28 mouse cellular contexts compared by ENCODE assay signal in the genomic region with DNA sequence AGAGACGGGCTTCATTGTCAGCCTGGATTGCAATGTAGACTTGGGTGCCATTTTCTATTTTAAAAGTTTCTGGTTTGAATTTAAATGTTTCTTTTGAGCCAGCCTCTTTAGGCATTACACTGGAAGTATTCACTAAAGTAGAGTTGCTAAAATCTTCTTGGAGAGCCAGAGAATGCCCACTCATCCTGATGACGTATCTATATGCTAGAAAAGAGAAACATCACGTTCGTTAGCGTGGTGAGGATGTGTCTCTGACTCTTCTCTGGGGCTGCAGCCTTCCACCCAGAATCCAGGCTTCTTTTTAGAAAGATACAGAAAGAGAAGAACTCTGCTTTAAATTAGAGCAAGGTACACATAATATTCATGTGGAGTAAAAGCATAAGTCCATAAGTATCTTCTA. TPM values are rescaled to one million over a fixed set of nuclear protein-coding genes. Genes with fewer than 3 reads are reported as not detected.
DNase-seq lines count a peak whose midpoint lies in the region; ATAC-seq and TF ChIP-seq lines count a peak whose summit lies in the region.
"Had no signal": no experiment of that assay in that cellular context is flagged by ENCODE, and none has a peak within 500 bp of the region (broad histone marks: within the 10 kb centered on the region; RNA-seq: fewer than 3 reads in every experiment).

No protein-coding gene starts in this region.

- no peak for TF ChIP-seq EP300 in CH12.LX (IDR thresholded peaks at IDR 0.05; ENCODE audit: low read length)

- dilution Hi-C loops in CH12.LX (cut with MboI; ENCODE audit: extremely low pct_ligation_motif_present, extremely low pct_unique_long_range_greater_than_20kb, low sequenced_read_pairs) = no loop called here

- no peak overlapping the region for H3K4me3 ChIP-seq in CH12.LX (replicated peaks in 1 of 3; ENCODE audit: low read depth in 2 of 3, low read length in 2 of 3, poor library complexity in 1 of 3)
- H3K4me3 ChIP-seq: embryonic facial prominence, embryonic 13.5 days; embryonic facial prominence, embryonic 15.5 days; erythroblast, embryonic 14.5 days; forebrain, embryonic 13.5 days; forebrain, embryonic 15.5 days had no signal

- H3K79me2 ChIP-seq in CH12.LX (replicated peaks; ENCODE audit: control insufficient read depth, extremely low read depth, insufficient read depth, poor library complexity, severe bottlenecking) = no peaks in the 10 kb centered on the region

- H3K4me2 ChIP-seq in CH12.LX (ENCODE audit: insufficient read depth, low read depth, poor library complexity, severe bottlenecking) = peak overlapping the region; percentile 76
- H3K4me2 ChIP-seq: embryonic facial prominence, embryonic 13.5 days; embryonic facial prominence, embryonic 15.5 days; forebrain, embryonic 13.5 days; forebrain, embryonic 15.5 days had no signal

- no peak for TF ChIP-seq CTCF in CH12.LX (conservative IDR thresholded peaks at IDR 0.05 in 1 of 2, IDR thresholded peaks at IDR 0.05 in 1 of 2; ENCODE audit: low read depth in 2 of 2, low read length in 2 of 2)

- TF ChIP-seq POLR2A in CH12.LX (IDR thresholded peaks at IDR 0.05; ENCODE audit: low read depth, low read length) = no peak

- H3K36me3 ChIP-seq in CH12.LX (replicated peaks in 1 of 2; ENCODE audit: control insufficient read depth in 1 of 2, insufficient read depth in 1 of 2, low read length in 1 of 2) = no peaks in the 10 kb centered on the region
- H3K36me3 ChIP-seq: embryonic facial prominence, embryonic 13.5 days; embryonic facial prominence, embryonic 15.5 days; forebrain, embryonic 15.5 days had no signal

- no peak for TF ChIP-seq RAD21 in CH12.LX (IDR thresholded peaks at IDR 0.05; ENCODE audit: low read depth, low read length)

- no peak overlapping the region for H3K9ac ChIP-seq in CH12.LX (ENCODE audit: insufficient read depth, low read depth)
- H3K9ac ChIP-seq: embryonic facial prominence, embryonic 13.5 days; embryonic facial prominence, embryonic 15.5 days; forebrain, embryonic 13.5 days; forebrain, embryonic 15.5 days; forebrain, postnatal 0 days had no signal

- no peak overlapping the region for H3K27ac ChIP-seq in CH12.LX (ENCODE audit: insufficient read depth, low read depth)
- H3K27ac ChIP-seq: embryonic facial prominence, embryonic 13.5 days; embryonic facial prominence, embryonic 15.5 days; forebrain, embryonic 13.5 days; forebrain, embryonic 15.5 days had no signal

- in situ Hi-C loops in CH12.LX (cut with MboI; ENCODE audit: low pct_ligation_motif_present, low pct_unique_long_range_greater_than_20kb, low sequenced_read_pairs) = loop anchor here (10.0 kb wide), 2 partner anchors 181 to 301 kb away; no protein-coding TSS in a partner anchor

- DNase-seq in frontal cortex, postnatal 36 days (ENCODE audit: low spot score in 2 of 2) = no peak
- no peak for DNase-seq in CH12.LX (ENCODE audit: extremely low read depth)
- DNase-seq in telencephalon, adult 2 months (ENCODE audit: low read depth, low spot score) = peak; percentile 51
- DNase-seq: adrenal gland, adult 2 months; adrenal gland, postnatal 10 days; adrenal gland, postnatal 25 days; B cell, adult 2 months; cerebellum, adult 18-20 months; cerebellum, adult 8-10 months; cerebellum, adult 9-11 months; cerebellum, postnatal 14 days; cerebellum, postnatal 36 days; embryo, embryonic 11 days; forebrain, postnatal 0 days had no signal

- 0 out of 4 replicates have a peak, but pooled peaks cover 0 to 5% of the 10 kb centered on the region in 2 experiments for H3K4me1 ChIP-seq in CH12.LX (ENCODE audit: control insufficient read depth in 1 of 2, insufficient read depth in 2 of 2)
- H3K4me1 ChIP-seq: embryonic facial prominence, embryonic 13.5 days; embryonic facial prominence, embryonic 15.5 days; forebrain, embryonic 13.5 days; forebrain, embryonic 15.5 days had no signal

- no peaks in the 10 kb centered on the region for H3K27me3 ChIP-seq in CH12.LX (replicated peaks)
- H3K27me3 ChIP-seq: embryonic facial prominence, embryonic 13.5 days; embryonic facial prominence, embryonic 15.5 days; forebrain, embryonic 13.5 days; forebrain, embryonic 15.5 days had no signal

- no peaks in the 10 kb centered on the region for H3K9me3 ChIP-seq in CH12.LX (replicated peaks; ENCODE audit: low read length)
- H3K9me3 ChIP-seq: embryonic facial prominence, embryonic 13.5 days; embryonic facial prominence, embryonic 15.5 days; forebrain, embryonic 13.5 days; forebrain, embryonic 15.5 days had no signal

- peak; percentile 87 for ATAC-seq in frontal cortex, adult (ENCODE audit: low TSS enrichment)
- ATAC-seq in inflammation-experienced regulatory T-cells, adult 6 months = no peak
- ATAC-seq: CD4-positive, CD25-positive, alpha-beta regulatory T cell, adult 4 months; forebrain, embryonic 13.5 days; forebrain, embryonic 15.5 days; forebrain, postnatal 0 days had no signal

TF ChIP-seq in CH12.LX, 34 proteins besides CTCF, POLR2A, EP300 and RAD21:
- TF ChIP-seq ZC3H11A (IDR thresholded peaks at IDR 0.05; ENCODE audit: low read depth, low read length) (no peak), TCF12 (IDR thresholded peaks at IDR 0.05; ENCODE audit: low read depth, low read length) (no peak)

RNA-seq across cellular contexts. Expression of a gene that starts 4.0 kb away (rescaled TPM):
- total RNA-seq in CH12.LX (2012; rRNA removed) = not detected in 2 replicates
- total RNA-seq in CH12.LX (2014; rRNA removed) = not detected in 2 replicates
- not detected in 2 replicates for polyA plus RNA-seq in CH12.LX (2012; ENCODE audit: insufficient read length, low read depth)
- polyA plus RNA-seq in inflammation-experienced regulatory T-cells, adult 6 months (2017; shearing (Covaris generic)) = not detected
- total RNA-seq: adrenal gland, adult 2 months; adrenal gland, postnatal 25 days; common myeloid progenitor, adult 5-6 weeks had no signal
- polyA plus RNA-seq: adrenal gland, adult 2 months; CD4-positive, CD25-positive, alpha-beta regulatory T cell, adult 4 months; embryonic facial prominence, embryonic 11.5 days; erythroblast, embryonic 14.5 days; forebrain, embryonic 11.5 days; forebrain, embryonic 15.5 days had no signal

RNA-seq across cellular contexts. Expression of a gene that starts 25.8 kb away (rescaled TPM):
- total RNA-seq in CH12.LX (2012; rRNA removed) (not detected in 2 replicates), CH12.LX (2014; rRNA removed) (not detected in 2 replicates)
- not detected in 2 replicates for polyA plus RNA-seq in CH12.LX (2012; ENCODE audit: insufficient read length, low read depth)
- not detected for polyA plus RNA-seq in inflammation-experienced regulatory T-cells, adult 6 months (2017; shearing (Covaris generic))
- total RNA-seq: adrenal gland, adult 2 months; adrenal gland, postnatal 10 days; adrenal gland, postnatal 25 days; adrenal gland, postnatal 4 days; common myeloid progenitor, adult 5-6 weeks; forebrain, postnatal 0 days; MEL had no signal
- polyA plus RNA-seq: adrenal gland, adult 2 months; CD4-positive, CD25-positive, alpha-beta regulatory T cell, adult 4 months; embryonic facial prominence, embryonic 11.5 days; embryonic facial prominence, embryonic 13.5 days; erythroblast, embryonic 14.5 days; forebrain, embryonic 11.5 days; forebrain, embryonic 13.5 days; forebrain, embryonic 15.5 days; forebrain, postnatal 0 days; frontal cortex, adult 2 months had no signal
